Mouse (Mus musculus): Measurements from ENCODE around the gene Cdk5r1.

Gene Cdk5r1

GRCm38 (mm10) chr11:80479906-80480866 lies 3.4 kb downstream of the Cdk5r1 start:
- no peak for DNase-seq (ENCODE audit: low read depth in 2 of 2, low spot score in 2 of 2)

DNA sequence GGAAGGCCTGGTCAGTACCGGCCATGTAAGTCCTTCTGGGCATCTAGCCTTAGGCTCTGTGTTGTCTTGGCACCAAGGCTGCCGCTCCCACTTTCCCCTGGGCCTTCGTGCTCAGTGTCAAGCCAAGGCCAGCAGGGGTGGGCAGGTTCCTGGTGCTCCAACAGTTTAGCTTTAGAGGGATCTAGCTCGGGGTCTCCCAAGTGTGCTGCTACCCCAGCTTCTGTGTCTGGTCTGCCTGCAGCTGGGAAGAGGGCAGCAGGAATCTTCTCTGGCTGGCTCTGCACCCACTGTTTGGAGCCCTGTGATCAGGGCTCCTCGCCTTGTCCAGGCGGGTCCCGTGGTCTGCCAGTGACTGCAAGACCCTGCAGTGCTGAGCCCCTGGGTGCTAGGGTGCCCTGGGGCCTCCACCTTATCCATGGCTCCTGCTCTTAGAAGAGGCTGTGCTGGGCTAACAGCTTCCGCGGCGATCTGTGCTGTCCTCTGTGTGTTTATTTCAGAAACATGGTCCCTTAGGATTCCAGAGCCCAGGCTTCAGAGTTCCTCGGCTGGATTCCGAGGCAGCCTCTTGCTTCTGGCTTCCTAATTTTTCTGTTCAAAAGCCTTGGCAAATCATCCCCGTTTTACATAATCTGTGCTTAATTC lies 4.7 kb downstream of the Cdk5r1 start:
- no peak for DNase-seq (ENCODE audit: low read depth in 2 of 2, low spot score in 2 of 2)

DNA sequence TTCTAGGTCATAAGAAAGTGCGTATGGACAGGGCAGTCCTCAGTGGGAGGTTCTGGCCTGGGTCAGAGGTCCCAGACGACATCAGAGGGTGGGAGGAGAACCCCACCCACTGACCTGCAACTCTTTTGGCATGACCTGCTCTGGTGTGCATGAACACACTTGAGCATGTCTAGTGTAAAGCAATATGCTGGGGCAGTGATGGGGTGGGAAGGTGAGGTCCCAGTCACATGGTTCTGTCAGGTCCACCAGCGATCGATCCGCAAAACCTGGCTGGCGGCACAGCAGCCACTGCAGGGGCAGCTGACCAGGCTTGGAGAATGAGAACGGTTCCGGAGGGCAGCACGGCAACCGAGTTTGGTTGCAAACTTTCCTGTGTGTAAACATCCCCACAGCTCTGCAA lies 5.5 kb downstream of the Cdk5r1 start:
- DNase-seq (ENCODE audit: low read depth in 2 of 2, low spot score in 2 of 2), result no peak

DNA sequence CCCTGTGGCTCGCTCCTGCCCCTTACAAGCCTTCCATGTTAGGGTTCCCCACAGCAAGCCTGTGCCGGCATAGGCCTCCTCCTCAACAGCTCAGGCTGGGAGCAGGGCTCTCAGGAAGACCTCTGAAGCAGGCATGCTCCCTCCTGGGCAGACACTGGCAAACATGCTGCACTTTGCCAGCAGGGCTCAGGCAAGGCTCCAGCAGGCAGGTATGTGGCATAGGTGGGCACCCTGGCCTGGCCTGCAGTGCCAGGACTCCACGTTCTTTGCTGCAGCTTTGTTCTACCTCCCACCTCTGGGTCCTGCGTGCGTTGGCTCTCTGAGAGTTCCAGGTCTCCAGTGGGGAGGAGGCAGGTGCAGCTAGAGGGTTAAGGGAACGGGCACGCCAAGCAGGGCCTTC lies 6.1 kb downstream of the Cdk5r1 start:
- DNase-seq (ENCODE audit: low read depth in 2 of 2, low spot score in 2 of 2), result no peak

- DNase-seq (ENCODE audit: low read depth in 2 of 2, low spot score in 2 of 2), result no peak
Measured at GRCm38 (mm10) chr11:80483536-80484067, 6.8 kb downstream of the Cdk5r1 start.

GRCm38 (mm10) chr11:80484191-80484791 lies 7.5 kb downstream of the Cdk5r1 start:
- DNase-seq (ENCODE audit: low read depth in 2 of 2, low spot score in 2 of 2), result no peak

DNA sequence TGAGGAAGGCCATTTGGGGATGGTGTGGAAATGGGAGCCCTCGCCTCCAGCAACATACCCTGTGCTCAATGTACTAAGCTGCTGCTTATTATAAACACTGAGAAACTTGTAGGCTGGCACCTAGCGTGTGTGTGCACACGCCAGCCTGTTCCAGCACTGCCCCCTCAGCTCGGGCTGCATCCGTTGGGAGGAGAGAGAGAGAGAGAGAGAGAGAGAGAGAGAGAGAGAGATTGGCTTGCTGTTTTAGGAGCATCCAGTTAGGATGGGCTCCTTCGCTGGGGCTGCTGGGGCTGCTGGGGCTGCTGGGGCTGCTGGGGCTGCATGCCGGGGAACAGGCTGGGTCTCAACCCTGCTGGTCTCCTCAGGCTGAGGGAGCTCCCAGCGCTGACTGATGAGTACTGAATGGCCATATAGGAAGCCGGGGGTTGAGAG lies 8.3 kb downstream of the Cdk5r1 start:
- no peak for DNase-seq (ENCODE audit: low read depth in 2 of 2, low spot score in 2 of 2)

- DNase-seq (ENCODE audit: low read depth in 2 of 2, low spot score in 2 of 2), result no peak
Measured at GRCm38 (mm10) chr11:80485622-80486206, 8.9 kb downstream of the Cdk5r1 start.

- DNase-seq (ENCODE audit: low read depth in 2 of 2, low spot score in 2 of 2), result no peak
Measured at GRCm38 (mm10) chr11:80487904-80488587, 11.2 kb downstream of the Cdk5r1 start.

GRCm38 (mm10) chr11:80489172-80489881 lies 12.5 kb downstream of the Cdk5r1 start:
- DNase-seq (ENCODE audit: low read depth in 2 of 2, low spot score in 2 of 2), result no peak

- no peak for DNase-seq (ENCODE audit: low read depth in 2 of 2, low spot score in 2 of 2)
Measured at GRCm38 (mm10) chr11:80489882-80490196, 13.0 kb downstream of the Cdk5r1 start.

GRCm38 (mm10) chr11:80490831-80491230 lies 14.0 kb downstream of the Cdk5r1 start:
- no peak for DNase-seq (ENCODE audit: low read depth in 2 of 2, low spot score in 2 of 2)

DNA sequence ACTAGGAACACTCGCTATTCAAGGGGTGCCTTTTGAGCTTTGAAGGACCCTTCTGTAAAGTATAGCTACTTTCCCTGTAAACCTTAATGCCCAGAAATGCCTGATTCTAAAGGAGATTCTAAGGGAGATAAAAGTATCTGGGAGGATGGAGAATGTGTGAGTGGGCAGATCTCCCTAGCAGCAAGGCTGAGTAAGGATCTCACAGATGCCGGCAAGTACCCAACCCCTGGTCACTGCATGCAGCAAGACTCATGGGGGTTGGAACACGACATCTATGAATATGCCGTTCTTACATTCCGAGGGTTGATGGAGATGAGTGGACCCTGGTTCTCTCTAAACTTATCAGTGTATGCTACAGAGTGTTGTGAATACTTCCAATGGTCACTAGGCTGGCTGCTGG lies 16.4 kb downstream of the Cdk5r1 start:
- no peak for DNase-seq (ENCODE audit: low read depth in 2 of 2, low spot score in 2 of 2)

DNA sequence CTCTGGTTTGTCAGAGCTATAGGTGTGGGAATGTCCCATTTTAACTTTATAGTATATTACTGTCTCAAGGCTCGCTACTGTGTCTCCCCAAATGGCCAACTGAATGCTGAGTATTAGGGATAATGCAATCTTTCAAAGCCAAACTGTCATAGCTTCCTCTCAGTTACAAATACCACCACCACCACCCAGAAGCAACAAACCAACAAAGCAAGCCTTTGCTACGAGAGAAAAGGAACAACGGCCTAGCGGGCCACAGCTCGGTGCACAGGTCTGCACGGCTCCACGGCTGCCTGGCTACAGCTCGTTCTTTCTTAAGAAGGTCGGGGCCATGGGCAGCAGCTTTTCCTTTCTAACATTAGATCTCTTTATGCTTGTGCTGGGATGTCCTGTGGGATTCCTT lies 18.0 kb downstream of the Cdk5r1 start:
- DNase-seq (ENCODE audit: low read depth in 2 of 2, low spot score in 2 of 2), result no peak

- DNase-seq (ENCODE audit: low read depth in 2 of 2, low spot score in 2 of 2), result no peak
Measured at GRCm38 (mm10) chr11:80495972-80496371, 19.1 kb downstream of the Cdk5r1 start.

GRCm38 (mm10) chr11:80496640-80497039 lies 19.8 kb downstream of the Cdk5r1 start:
- DNase-seq (ENCODE audit: low read depth in 2 of 2, low spot score in 2 of 2), result no peak

DNA sequence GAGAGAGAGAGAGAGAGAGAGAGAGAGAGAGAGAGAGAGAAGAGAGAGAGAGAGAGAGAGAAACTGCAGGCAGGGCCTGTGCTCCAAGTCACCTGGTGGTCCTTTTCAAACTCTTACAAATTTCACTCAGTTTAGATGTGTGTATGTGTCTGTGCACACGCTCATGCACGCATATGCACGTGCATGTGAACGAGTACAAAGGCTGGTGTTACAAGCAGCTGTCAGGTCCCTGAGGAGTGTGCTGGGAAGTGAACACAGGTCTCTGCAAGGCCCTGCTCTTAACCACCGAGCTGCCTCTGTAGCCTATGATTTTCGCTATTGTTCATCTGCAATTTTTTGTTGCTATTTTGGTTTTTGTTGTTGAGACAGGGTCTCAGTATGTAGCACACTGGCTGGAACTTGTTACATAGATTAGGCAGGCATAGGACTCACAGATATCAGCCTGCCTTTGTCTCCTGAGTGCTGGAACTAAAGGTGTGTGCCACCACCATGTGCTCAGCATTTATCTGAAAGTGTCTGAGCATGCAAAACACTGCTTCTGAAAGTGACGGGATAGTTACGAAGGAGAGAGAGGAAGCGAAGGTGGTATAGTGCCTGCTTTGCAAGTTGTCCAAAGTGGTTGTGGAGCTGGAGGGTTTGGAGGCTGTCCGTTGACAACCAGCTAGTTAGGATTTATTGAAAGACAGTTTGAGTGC lies 20.5 kb downstream of the Cdk5r1 start:
- DNase-seq (ENCODE audit: low read depth in 2 of 2, low spot score in 2 of 2), result no peak

DNA sequence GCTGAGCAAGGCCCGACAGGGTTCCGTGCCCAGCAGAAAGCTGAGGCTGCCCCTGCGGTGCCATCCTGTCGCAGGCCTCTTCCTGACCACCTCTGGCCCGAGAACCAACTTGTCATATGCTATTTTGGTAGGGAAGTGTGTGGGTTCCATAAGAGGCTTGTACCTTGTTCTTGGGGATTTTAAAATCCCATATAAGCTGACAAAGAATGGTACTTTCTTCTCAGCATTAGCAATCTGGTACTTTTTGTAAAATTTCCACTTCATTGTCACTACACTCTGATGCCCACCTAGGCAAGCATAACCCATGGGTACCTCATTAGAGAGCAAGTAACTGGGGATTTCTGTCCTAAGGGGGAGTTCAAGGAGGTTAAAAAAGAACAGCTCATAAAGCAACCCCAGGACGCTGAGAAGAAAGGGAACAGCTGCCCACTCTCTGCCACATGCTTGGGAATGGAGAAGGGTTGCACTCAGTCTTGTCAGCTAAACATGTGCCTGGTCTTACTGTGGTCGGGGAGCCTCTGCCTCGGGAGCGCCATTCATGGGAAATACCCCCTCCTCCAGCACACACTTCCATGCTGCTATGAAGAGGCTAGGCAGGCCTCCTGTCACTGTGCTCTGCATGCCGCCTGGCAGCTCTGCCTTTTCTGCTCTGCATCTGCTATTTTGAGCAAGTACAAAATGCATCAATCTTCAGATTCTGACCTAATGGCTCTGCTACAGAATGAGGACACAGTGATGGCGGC lies 21.7 kb downstream of the Cdk5r1 start:
- DNase-seq (ENCODE audit: low read depth in 2 of 2, low spot score in 2 of 2), result no peak

GRCm38 (mm10) chr11:80499550-80499952 lies 22.7 kb downstream of the Cdk5r1 start:
- DNase-seq (ENCODE audit: low read depth in 2 of 2, low spot score in 2 of 2), result no peak

All from CD8-positive naive resting alpha-beta T cell, adult 2 months (primary cell).